Mouse (Mus musculus): ENCODE results near the gene Pdcd5. TPM values are rescaled to one million over a fixed set of nuclear protein-coding genes. Genes with fewer than 3 reads are reported as not detected.

Gene Pdcd5
- 49.2 TPM for total RNA-seq (2023)

GRCm38 (mm10) chr7:35647101-35647698, at the start of gene Pdcd5:
Pdcd5 (minus strand) TSS chr7:35647521.

Other genes with a start within 250 kb of the Pdcd5 start
- gene Slc7a9, start 198.7 kb downstream of the Pdcd5 start, total RNA-seq (2023) = not detected
- gene Tdrd12, start 109.8 kb downstream of the Pdcd5 start, total RNA-seq (2023) = not detected
- 20.5 TPM for gene Nudt19, start 91.2 kb downstream of the Pdcd5 start, total RNA-seq (2023)
- gene Rgs9bp, start 61.9 kb downstream of the Pdcd5 start, total RNA-seq (2023) = 0.15 TPM
- 43.8 TPM for gene Ankrd27, start 61.3 kb downstream of the Pdcd5 start, total RNA-seq (2023)
- gene Dpy19l3, start 106.9 kb upstream of the Pdcd5 start, total RNA-seq (2023) = 46.0 TPM
- gene Zfp507, start 155.5 kb upstream of the Pdcd5 start, total RNA-seq (2023) = 71.2 TPM